Mouse (Mus musculus) testis, postnatal 10 days (tissue): ENCODE data around the gene Desi2.
"Not testable (repeated sequence)": the region's sequence is repeated elsewhere in the genome, so short reads cannot be mapped to it uniquely, and the experiment has no call there.

Experiments used
- DNase-seq: peaks from one replicate; pipeline ENCODE4 v3.0.0; 2021; ENCODE audit warnings: low spot score

The Desi2 gene

GRCm38 (mm10) chr1:178187216-178187791 is at the start of gene Desi2:
TSS of gene Desi2 (plus strand) at chr1:178187417.
- DNase-seq = peak; percentile 91

GRCm38 (mm10) chr1:178146513-178146912 is 40.7 kb upstream of the Desi2 start:
- not testable (repeated sequence) for DNase-seq

- not testable (repeated sequence) for DNase-seq
These were observed 40.3 kb upstream of the Desi2 start for GRCm38 (mm10) chr1:178146915-178147314.

- no peak for DNase-seq
These were observed 5.0 kb upstream of the Desi2 start for GRCm38 (mm10) chr1:178182251-178182650.

- no peak for DNase-seq
These were observed 1.6 kb upstream of the Desi2 start for GRCm38 (mm10) chr1:178185591-178185990.

GRCm38 (mm10) chr1:178187810-178188209 is 593 bp downstream of the Desi2 start:
- peak; percentile 79 for DNase-seq

GRCm38 (mm10) chr1:178188386-178188785 is 1.2 kb downstream of the Desi2 start:
- DNase-seq = no peak

- DNase-seq = no peak
These were observed 18.6 kb downstream of the Desi2 start for GRCm38 (mm10) chr1:178205701-178206325.

GRCm38 (mm10) chr1:178207856-178208255 is 20.6 kb downstream of the Desi2 start:
- DNase-seq = not testable (repeated sequence)

- no peak for DNase-seq
These were observed 22.7 kb downstream of the Desi2 start for GRCm38 (mm10) chr1:178209966-178210365.

GRCm38 (mm10) chr1:178217157-178217556 is 29.9 kb downstream of the Desi2 start:
- no peak for DNase-seq

GRCm38 (mm10) chr1:178218305-178218704 is 31.1 kb downstream of the Desi2 start:
- no peak for DNase-seq

- DNase-seq = no peak
These were observed 32.2 kb downstream of the Desi2 start for GRCm38 (mm10) chr1:178219166-178220077.

- not testable (repeated sequence) for DNase-seq
These were observed 41.7 kb downstream of the Desi2 start for GRCm38 (mm10) chr1:178228888-178229287.

GRCm38 (mm10) chr1:178234109-178234508 is 46.9 kb downstream of the Desi2 start:
- DNase-seq = no peak

GRCm38 (mm10) chr1:178235919-178236466 is 48.8 kb downstream of the Desi2 start:
- DNase-seq = no peak

GRCm38 (mm10) chr1:178238676-178239075 is 51.5 kb downstream of the Desi2 start:
- no peak for DNase-seq

- DNase-seq = no peak
These were observed 54.8 kb downstream of the Desi2 start for GRCm38 (mm10) chr1:178241884-178242508.

GRCm38 (mm10) chr1:178248107-178248820 is 61.0 kb downstream of the Desi2 start:
- DNase-seq = no peak

GRCm38 (mm10) chr1:178254598-178254997 is 67.4 kb downstream of the Desi2 start:
- no peak for DNase-seq

GRCm38 (mm10) chr1:178256351-178256750 is 69.1 kb downstream of the Desi2 start:
- no peak for DNase-seq
